Mouse (Mus musculus): ENCODE measurements around the gene Theg. TPM values are rescaled to one million over a fixed set of nuclear protein-coding genes. Genes with fewer than 3 reads are reported as not detected.

Theg gene
- total and polyA plus RNA-seq, 3 experiments, result not detected

- Histone ChIP-seq H3K27me3 (ENCODE audit: control insufficient read depth in 1 of 2, insufficient read depth in 2 of 2, low read length in 2 of 2) (no peaks in the 10 kb centered on the region; a peak in 2 of 4 replicates), H3K79me2 (ENCODE audit: control insufficient read depth, insufficient read depth, low read length, poor library complexity) (no peaks in the 10 kb centered on the region), H3K4me3 (ENCODE audit: control insufficient read depth in 1 of 2, insufficient read depth in 1 of 2, low read depth in 2 of 2, low read length in 2 of 2) (no peak overlapping the region), H3K27ac (ENCODE audit: control insufficient read depth, low read depth, low read length) (no peak overlapping the region), H3K9ac (ENCODE audit: control insufficient read depth, low read depth, low read length, poor library complexity, severe bottlenecking) (no peak overlapping the region), H3K9me3 (replicated peaks; ENCODE audit: insufficient read depth, low read length) (no peaks in the 10 kb centered on the region), H3K4me1 (ENCODE audit: control insufficient read depth in 1 of 2, insufficient read depth in 2 of 2, low read length in 2 of 2) (no peaks in the 10 kb centered on the region), H3K36me3 (ENCODE audit: control insufficient read depth in 1 of 2, insufficient read depth in 2 of 2, low read length in 2 of 2) (no peaks in the 10 kb centered on the region)
- TF ChIP-seq MYB (IDR thresholded peaks at IDR 0.05; ENCODE audit: low read depth, low read length) (no peak), MAX (IDR thresholded peaks at IDR 0.05; ENCODE audit: low read length) (no peak), TBP (IDR thresholded peaks at IDR 0.05; ENCODE audit: low read depth, low read length) (no peak), GATA1 (IDR thresholded peaks at IDR 0.05; ENCODE audit: low read depth, low read length) (no peak), SMC3 (IDR thresholded peaks at IDR 0.05; ENCODE audit: low read depth, low read length) (no peak), TCF12 (IDR thresholded peaks at IDR 0.05; ENCODE audit: low read depth, low read length) (no peak), USF1 (IDR thresholded peaks at IDR 0.05; ENCODE audit: low read depth, low read length) (no peak), JUND (IDR thresholded peaks at IDR 0.05; ENCODE audit: low read depth, low read length) (no peak), POLR2AphosphoS5 (IDR thresholded peaks at IDR 0.05; ENCODE audit: borderline replicate concordance, low read depth, low read length) (no peak)
- DNase-seq (ENCODE audit: low read depth, low spot score), result no peak
Observed at GRCm38 (mm10) chr10:79633006-79633777, 46.1 kb upstream of the Theg start.

DNA sequence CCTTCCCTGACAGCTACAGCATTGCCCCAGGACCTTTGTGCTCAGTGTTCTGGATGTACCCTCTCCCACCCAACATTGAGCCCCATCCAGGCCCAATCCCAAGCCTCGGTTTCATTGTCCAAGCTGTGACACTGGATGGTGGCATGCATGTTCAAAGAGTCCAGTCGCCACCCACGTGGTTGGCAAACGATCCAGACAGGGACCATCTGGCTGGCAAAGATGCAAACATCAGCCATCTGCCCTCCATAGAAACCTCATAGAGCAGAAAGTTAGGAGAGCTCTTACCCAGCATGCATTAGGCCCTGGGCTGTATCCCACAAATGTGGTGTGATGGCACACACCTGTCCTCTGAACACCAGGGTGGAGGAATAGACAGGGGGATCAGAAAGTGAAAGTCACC is 44.3 kb upstream of the Theg start:
- Histone ChIP-seq H3K4me3 (ENCODE audit: control insufficient read depth in 1 of 2, insufficient read depth in 1 of 2, low read depth in 2 of 2, low read length in 2 of 2) (no peak overlapping the region), H3K27ac (ENCODE audit: control insufficient read depth, low read depth, low read length) (no peak overlapping the region), H3K79me2 (ENCODE audit: control insufficient read depth, insufficient read depth, low read length, poor library complexity) (no peaks in the 10 kb centered on the region), H3K9ac (ENCODE audit: control insufficient read depth, low read depth, low read length, poor library complexity, severe bottlenecking) (no peak overlapping the region), H3K36me3 (ENCODE audit: control insufficient read depth in 1 of 2, insufficient read depth in 2 of 2, low read length in 2 of 2) (no peaks in the 10 kb centered on the region), H3K4me1 (ENCODE audit: control insufficient read depth in 1 of 2, insufficient read depth in 2 of 2, low read length in 2 of 2) (no peaks in the 10 kb centered on the region), H3K9me3 (replicated peaks; ENCODE audit: insufficient read depth, low read length) (no peaks in the 10 kb centered on the region), H3K27me3 (ENCODE audit: control insufficient read depth in 1 of 2, insufficient read depth in 2 of 2, low read length in 2 of 2) (no peaks in the 10 kb centered on the region; a peak in 2 of 4 replicates)
- no peak for DNase-seq (ENCODE audit: low read depth, low spot score)
- TF ChIP-seq SIN3A (IDR thresholded peaks at IDR 0.05; ENCODE audit: low read length), result no peak
- TF ChIP-seq TBP (IDR thresholded peaks at IDR 0.05; ENCODE audit: low read depth, low read length), result no peak
- TF ChIP-seq EP300 (IDR thresholded peaks at IDR 0.05; ENCODE audit: low read depth in 1 of 2, low read length in 2 of 2), result no peak
- TF ChIP-seq POLR2A (IDR thresholded peaks at IDR 0.05; ENCODE audit: control insufficient read depth in 1 of 2, insufficient read depth in 1 of 2, low read depth in 1 of 2, low read length in 2 of 2, poor library complexity in 1 of 2), result no peak
- TF ChIP-seq MAX (IDR thresholded peaks at IDR 0.05; ENCODE audit: low read length), result no peak
- no peak for TF ChIP-seq RCOR1 (IDR thresholded peaks at IDR 0.05; ENCODE audit: low read depth, low read length)
- TF ChIP-seq SMC3 (IDR thresholded peaks at IDR 0.05; ENCODE audit: low read depth, low read length), result no peak
- TF ChIP-seq MYB (IDR thresholded peaks at IDR 0.05; ENCODE audit: low read depth, low read length), result no peak

GRCm38 (mm10) chr10:79628377-79628776 is 41.2 kb upstream of the Theg start:
- no peak for DNase-seq (ENCODE audit: low read depth, low spot score)
- Histone ChIP-seq H3K36me3 (ENCODE audit: control insufficient read depth in 1 of 2, insufficient read depth in 2 of 2, low read length in 2 of 2) (no peaks in the 10 kb centered on the region), H3K9me3 (replicated peaks; ENCODE audit: insufficient read depth, low read length) (no peaks in the 10 kb centered on the region), H3K9ac (ENCODE audit: control insufficient read depth, low read depth, low read length, poor library complexity, severe bottlenecking) (no peak overlapping the region), H3K79me2 (ENCODE audit: control insufficient read depth, insufficient read depth, low read length, poor library complexity) (no peaks in the 10 kb centered on the region), H3K4me3 (ENCODE audit: control insufficient read depth in 1 of 2, insufficient read depth in 1 of 2, low read depth in 2 of 2, low read length in 2 of 2) (no peak overlapping the region), H3K27ac (ENCODE audit: control insufficient read depth, low read depth, low read length) (no peak overlapping the region), H3K4me1 (ENCODE audit: control insufficient read depth in 1 of 2, insufficient read depth in 2 of 2, low read length in 2 of 2) (no peaks in the 10 kb centered on the region), H3K27me3 (ENCODE audit: control insufficient read depth in 1 of 2, insufficient read depth in 2 of 2, low read length in 2 of 2) (peaks cover 0 to 1% of the 10 kb centered on the region in 2 experiments; a peak in 2 of 4 replicates)
- TF ChIP-seq CTCF (IDR thresholded peaks at IDR 0.05 in 2 of 3, conservative IDR thresholded peaks at IDR 0.05 in 1 of 3; ENCODE audit: control insufficient read depth in 1 of 3, insufficient read depth in 1 of 3, low read depth in 2 of 3, low read length in 3 of 3, poor library complexity in 1 of 3, severe bottlenecking in 1 of 3), result no peak
- TF ChIP-seq RAD21 (IDR thresholded peaks at IDR 0.05; ENCODE audit: low read depth, low read length), result no peak
- TF ChIP-seq MXI1 (IDR thresholded peaks at IDR 0.05; ENCODE audit: low read depth, low read length), result no peak
- TF ChIP-seq ZKSCAN1 (IDR thresholded peaks at IDR 0.05; ENCODE audit: low read depth, low read length), result no peak
- TF ChIP-seq MEF2A (IDR thresholded peaks at IDR 0.05; ENCODE audit: extremely low read depth, insufficient replicate concordance, low read depth, low read length, poor library complexity, severe bottlenecking), result no peak
- TF ChIP-seq ZMIZ1 (IDR thresholded peaks at IDR 0.05; ENCODE audit: low read depth, low read length), result no peak

Measured in MEL (cell line).